Mouse (Mus musculus): ENCODE results near the gene Trhde. TPM values are rescaled to one million over a fixed set of nuclear protein-coding genes. Genes with fewer than 3 reads are reported as not detected.

Trhde gene
- polyA plus RNA-seq, 1 experiment from 2014 or later, result 1.0 TPM

DNA sequence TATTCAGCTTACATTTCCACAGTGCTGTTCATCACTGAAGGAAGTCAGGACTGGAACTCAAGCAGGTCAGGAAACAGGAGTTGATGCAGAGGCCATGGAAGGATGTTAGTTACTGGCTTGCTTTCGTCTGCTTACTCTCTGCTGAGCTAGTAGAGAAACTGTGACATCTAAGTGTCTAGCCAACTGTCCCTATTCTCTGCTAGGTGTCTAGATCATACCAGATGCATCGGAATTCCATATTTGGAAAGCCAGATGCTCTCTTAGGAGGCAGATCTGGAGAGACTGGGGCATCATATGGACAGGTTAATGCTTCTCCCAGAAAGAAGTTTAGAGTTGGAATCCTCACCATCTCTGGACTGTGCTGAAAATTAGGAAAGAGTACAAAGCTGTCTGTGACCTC, 386.4 kb downstream of the Trhde start:
- Histone ChIP-seq H3K9me3 (no peaks in the 10 kb centered on the region), H3K4me1 (no peaks in the 10 kb centered on the region), H3K36me3 (no peaks in the 10 kb centered on the region), H3K27ac (no peak overlapping the region), H3K4me3 (no peak overlapping the region), H3K9ac (no peak overlapping the region), H3K27me3 (no peaks in the 10 kb centered on the region), H3K4me2 (no peak overlapping the region)
- 75% methylated on average over 2 of the region's 2 CpGs for WGBS
- no peak for ATAC-seq (ENCODE audit: insufficient number of reproducible peaks, insufficient read depth, low FRiP score, low TSS enrichment, low read depth)

DNA sequence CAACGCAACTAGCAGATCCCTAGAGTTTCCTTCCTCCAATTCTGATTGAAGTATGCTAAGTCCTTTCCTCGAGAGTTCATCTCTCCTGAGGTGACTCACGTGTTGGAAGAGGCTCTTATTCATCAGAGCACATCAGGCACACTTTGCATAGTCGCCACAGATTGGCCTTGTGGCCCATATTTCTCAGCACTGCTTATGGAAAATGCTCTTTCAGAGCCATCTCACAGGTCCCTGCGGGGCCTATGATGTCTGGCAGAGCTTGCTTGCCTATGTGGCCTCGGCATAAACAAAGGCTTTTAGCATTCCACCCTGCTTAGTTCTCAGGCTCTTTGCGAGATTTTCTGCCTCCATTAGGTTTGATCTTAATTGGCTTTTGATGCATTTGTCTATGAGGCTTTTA, 396.8 kb downstream of the Trhde start:
- H3K9me3 ChIP-seq, result no peaks in the 10 kb centered on the region
- H3K27me3 ChIP-seq, result no peaks in the 10 kb centered on the region
- H3K4me2 ChIP-seq, result no peak overlapping the region
- H3K4me3 ChIP-seq, result no peak overlapping the region
- ATAC-seq (ENCODE audit: insufficient number of reproducible peaks, insufficient read depth, low FRiP score, low TSS enrichment, low read depth), result no peak
- no peaks in the 10 kb centered on the region for H3K4me1 ChIP-seq
- WGBS, result 60% methylated on average over 7 of the region's 7 CpGs
- H3K27ac ChIP-seq, result no peak overlapping the region
- no peak overlapping the region for H3K9ac ChIP-seq
- no peaks in the 10 kb centered on the region for H3K36me3 ChIP-seq

DNA sequence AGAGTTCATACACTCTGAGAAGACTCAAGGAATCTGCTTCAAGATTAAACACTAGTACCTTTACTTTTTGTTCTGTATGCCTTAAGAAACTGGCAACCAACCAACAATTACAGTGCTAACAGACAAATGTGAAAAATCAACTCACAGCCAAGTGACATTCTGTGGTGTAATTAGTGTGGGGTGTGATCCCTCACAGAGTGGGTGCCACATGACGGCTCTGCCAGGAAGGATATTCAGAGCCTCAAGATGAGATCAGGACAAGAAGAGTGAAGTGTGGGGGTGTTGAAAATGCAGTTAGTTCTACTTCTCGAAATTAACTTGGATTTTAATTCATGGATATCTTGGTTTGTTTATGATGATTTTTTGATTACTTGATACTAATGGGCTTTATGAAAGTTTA, 398.3 kb downstream of the Trhde start:
- H3K4me3 ChIP-seq, result no peak overlapping the region
- H3K4me1 ChIP-seq, result no peaks in the 10 kb centered on the region
- no peaks in the 10 kb centered on the region for H3K36me3 ChIP-seq
- WGBS, result 76% methylated on average over 2 of the region's 2 CpGs
- no peak overlapping the region for H3K9ac ChIP-seq
- H3K9me3 ChIP-seq, result no peaks in the 10 kb centered on the region
- H3K4me2 ChIP-seq, result no peak overlapping the region
- no peak for ATAC-seq (ENCODE audit: insufficient number of reproducible peaks, insufficient read depth, low FRiP score, low TSS enrichment, low read depth)
- H3K27me3 ChIP-seq, result no peaks in the 10 kb centered on the region
- H3K27ac ChIP-seq, result no peak overlapping the region

DNA sequence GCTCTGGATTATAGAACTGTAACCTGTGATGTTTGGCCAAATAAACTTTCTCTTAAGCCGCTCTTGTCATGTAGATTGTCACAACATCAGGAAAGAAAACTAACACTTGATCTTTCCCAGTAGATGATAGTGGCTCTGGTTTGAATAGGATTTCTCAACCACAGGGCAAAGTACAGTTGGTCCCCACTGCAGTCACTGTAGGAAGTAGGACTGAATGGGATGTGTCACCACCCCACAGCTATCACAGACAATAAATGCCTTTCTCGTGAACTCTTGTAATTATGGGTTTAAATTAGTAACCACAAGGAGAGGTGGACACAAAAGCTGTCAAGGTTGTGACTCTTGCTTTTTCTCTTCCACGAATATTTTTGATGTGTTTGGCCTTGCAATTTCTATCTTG, 431.3 kb downstream of the Trhde start:
- H3K9ac ChIP-seq, result no peak overlapping the region
- H3K4me1 ChIP-seq, result no peaks in the 10 kb centered on the region
- H3K36me3 ChIP-seq, result no peaks in the 10 kb centered on the region
- no peaks in the 10 kb centered on the region for H3K27me3 ChIP-seq
- no peak overlapping the region for H3K4me3 ChIP-seq
- ATAC-seq (ENCODE audit: insufficient number of reproducible peaks, insufficient read depth, low FRiP score, low TSS enrichment, low read depth), result no peak
- no peak overlapping the region for H3K27ac ChIP-seq
- H3K9me3 ChIP-seq, result no peaks in the 10 kb centered on the region
- H3K4me2 ChIP-seq, result no peak overlapping the region
- WGBS, result 75% methylated on average over 3 of the region's 3 CpGs

DNA sequence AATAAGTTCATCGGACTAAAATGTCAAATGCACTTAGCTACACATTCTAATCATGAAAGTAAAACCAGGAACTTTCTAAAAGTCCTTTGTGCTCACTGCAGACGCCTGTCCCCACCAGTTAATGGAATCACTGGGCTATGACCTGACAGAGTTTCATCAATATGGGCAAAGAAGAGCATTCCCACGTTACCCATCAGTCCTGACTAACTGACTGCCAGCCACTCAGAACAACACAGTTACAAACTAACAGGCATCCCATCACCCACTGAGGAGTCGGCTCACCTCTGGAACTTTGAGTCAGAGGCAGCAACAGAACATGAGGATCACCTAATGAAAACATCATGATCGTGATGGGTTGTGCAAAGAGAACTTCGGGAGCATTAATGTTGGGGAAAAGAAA, 438.7 kb downstream of the Trhde start:
- WGBS, result 48% methylated on average over 6 of the region's 6 CpGs
- H3K9ac ChIP-seq, result no peak overlapping the region

DNA sequence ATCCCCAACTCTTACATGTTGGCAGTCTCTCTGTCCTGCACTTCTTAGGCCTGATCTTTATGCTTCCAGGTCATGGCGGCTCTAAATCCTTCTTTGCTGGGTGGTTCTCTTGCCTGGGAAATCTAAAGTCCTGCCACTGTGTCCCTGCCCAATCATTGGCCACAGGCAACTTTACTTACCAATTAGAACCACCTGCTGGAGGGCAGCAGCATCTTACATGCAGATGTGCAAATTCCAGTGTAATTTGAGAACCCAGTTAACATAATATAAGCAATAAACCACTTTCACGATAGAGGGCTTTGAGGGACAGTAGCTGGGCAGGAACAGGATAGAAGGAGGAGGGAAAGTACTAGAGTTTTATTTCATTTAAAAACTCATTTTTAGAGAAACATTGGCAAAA, 439.5 kb downstream of the Trhde start:
- 10% methylated on average over 2 of the region's 2 CpGs for WGBS
- ATAC-seq (ENCODE audit: insufficient number of reproducible peaks, insufficient read depth, low FRiP score, low TSS enrichment, low read depth), result no peak
- no peaks in the 10 kb centered on the region for H3K27me3 ChIP-seq

More for the DNA sequence above, 438.7 kb downstream of the Trhde start:
- Histone ChIP-seq H3K4me2 (no peak overlapping the region), H3K36me3 (no peaks in the 10 kb centered on the region), H3K9me3 (no peaks in the 10 kb centered on the region), H3K4me3 (no peak overlapping the region), H3K27ac (no peak overlapping the region), H3K4me1 (peaks cover 3% of the 10 kb centered on the region; the same call in 1 of the 2 replicates), H3K27me3 (no peaks in the 10 kb centered on the region)
- ATAC-seq (ENCODE audit: insufficient number of reproducible peaks, insufficient read depth, low FRiP score, low TSS enrichment, low read depth), result no peak

More for the DNA sequence above, 439.5 kb downstream of the Trhde start:
- H3K4me1 ChIP-seq, result peaks cover 3% of the 10 kb centered on the region; the same call in 1 of the 2 replicates
- no peak overlapping the region for H3K4me2 ChIP-seq
- H3K9ac ChIP-seq, result no peak overlapping the region
- H3K9me3 ChIP-seq, result no peaks in the 10 kb centered on the region
- H3K36me3 ChIP-seq, result no peaks in the 10 kb centered on the region
- no peak overlapping the region for H3K27ac ChIP-seq
- H3K4me3 ChIP-seq, result no peak overlapping the region
